Mouse (Mus musculus) cerebellum, adult 2 months (tissue): ENCODE results near the gene Clasp2. TPM values are rescaled to one million over a fixed set of nuclear protein-coding genes. Genes with fewer than 3 reads are reported as not detected.

ENCODE experiments used
- DNase-seq, 2 experiments: peaks; one replicate each; pipeline ENCODE4 v3.0.0; 2021
- H3K27ac ChIP-seq: fragments of 200-500 bp; 2 replicates; pipeline ENCODE4 v1.5.1; 2012; ENCODE audit warnings: low read length, control low read depth, inconsistent platforms; ENCODE audit not compliant: insufficient read depth
- H3K27me3 ChIP-seq: fragments of 200-500 bp; 2 replicates; pipeline ENCODE4 v1.6.1; 2012; ENCODE audit warnings: inconsistent platforms, mild to moderate bottlenecking, low read length, moderate library complexity; ENCODE audit not compliant: control insufficient read depth, insufficient read depth
- H3K4me1 ChIP-seq: fragments of 200-500 bp; 2 replicates; pipeline ENCODE4 v1.6.1; 2011; ENCODE audit warnings: low read length; ENCODE audit not compliant: control insufficient read depth, insufficient read depth
- H3K4me3 ChIP-seq: fragments of 200-500 bp; replicated peaks from 2 replicates; pipeline ENCODE3; 2011; ENCODE audit warnings: mild to moderate bottlenecking, low read depth, low read length, control low read depth; ENCODE audit not compliant: insufficient read depth
- CTCF ChIP-seq: fragments of 200-500 bp; IDR thresholded peaks from 2 replicates; pipeline ENCODE4 v1.5.1; 2011; ENCODE audit warnings: low read depth, mild to moderate bottlenecking, control low read depth, low read length, moderate library complexity, borderline replicate concordance; ENCODE audit not compliant: insufficient read depth
- POLR2A ChIP-seq: fragments of 200-500 bp; IDR thresholded peaks from 2 replicates; pipeline ENCODE4 v1.6.1; 2011; ENCODE audit warnings: low read length, control low read depth, borderline replicate concordance; ENCODE audit not compliant: insufficient read depth
- WGBS: fragments of 180-500 bp; shearing (Covaris S2); methylation state at CpG from one replicate; pipeline ENCODE4 v1.1.7; 2018; 5-methylcytosine and 5-hydroxymethylcytosine counted together
- polyA plus RNA-seq: library from polyadenylated mRNA; depleted of rRNA; stranded (reverse); fragments of >200 nt; gene quantifications from 2 replicates; pipeline ENCODE4 v1.2.3, GENCODE M21; 2012

The Clasp2 gene
- polyA plus RNA-seq, 1 experiment = 145 TPM

DNA sequence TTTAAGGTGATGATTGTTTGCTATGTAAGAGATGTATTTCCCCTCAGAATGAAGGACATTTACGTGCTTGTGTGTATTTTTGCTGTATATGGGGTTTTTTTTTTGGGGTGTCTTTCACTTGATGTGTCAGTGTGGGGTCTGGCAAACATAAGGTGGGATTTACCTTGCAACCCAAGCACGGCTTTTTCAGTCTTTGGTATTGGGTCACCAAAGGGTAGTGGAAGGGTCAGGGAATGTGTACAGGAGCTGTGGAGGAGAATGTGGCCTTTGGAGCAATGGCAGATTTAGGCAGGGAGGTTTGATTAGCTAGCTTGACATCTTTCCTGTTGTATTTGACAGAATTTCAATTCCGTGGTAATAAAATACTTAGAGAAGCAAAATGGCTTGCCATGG lies 52.2 kb downstream of the Clasp2 start:
- H3K4me1 ChIP-seq = peaks cover 3% of the 10 kb centered on the region
- DNase-seq = peak; percentile 45 to 57
- WGBS = under 1% methylated on average over 3 of the region's 3 CpGs
- no peaks in the 10 kb centered on the region for H3K27me3 ChIP-seq
- peak overlapping the region; percentile 85; the same call in 1 of the 2 replicates for H3K27ac ChIP-seq
- no peak for TF ChIP-seq CTCF
- no peak for TF ChIP-seq POLR2A
- H3K4me3 ChIP-seq = peak overlapping the region; percentile 58

DNA sequence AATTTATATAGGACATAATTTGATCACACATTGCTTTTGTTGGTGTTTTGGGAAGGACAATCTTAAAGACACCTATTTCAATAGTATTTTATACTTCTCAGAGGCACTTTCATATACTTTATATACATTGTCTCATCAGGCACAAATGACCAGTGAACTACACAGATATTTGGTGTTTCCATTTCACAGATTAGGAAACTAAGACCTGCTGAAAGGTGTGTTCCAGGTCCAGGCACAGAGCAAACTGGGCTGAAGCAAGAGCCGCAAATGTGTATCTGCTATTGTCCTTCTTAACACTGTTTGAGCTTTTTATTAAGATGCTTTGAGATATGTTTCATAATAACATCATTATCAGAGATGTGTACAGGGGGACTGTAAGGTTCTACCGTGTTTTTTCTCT lies 52.7 kb downstream of the Clasp2 start:
- H3K27ac ChIP-seq = peak overlapping the region; percentile 67; the same call in 1 of the 2 replicates
- no peak for DNase-seq
- TF ChIP-seq POLR2A (no peak), CTCF (no peak)
- peaks cover 3% of the 10 kb centered on the region for H3K4me1 ChIP-seq
- peak overlapping the region; percentile 58 for H3K4me3 ChIP-seq
- no peaks in the 10 kb centered on the region for H3K27me3 ChIP-seq
- WGBS = 4% methylated on average over 2 of the region's 2 CpGs

DNA sequence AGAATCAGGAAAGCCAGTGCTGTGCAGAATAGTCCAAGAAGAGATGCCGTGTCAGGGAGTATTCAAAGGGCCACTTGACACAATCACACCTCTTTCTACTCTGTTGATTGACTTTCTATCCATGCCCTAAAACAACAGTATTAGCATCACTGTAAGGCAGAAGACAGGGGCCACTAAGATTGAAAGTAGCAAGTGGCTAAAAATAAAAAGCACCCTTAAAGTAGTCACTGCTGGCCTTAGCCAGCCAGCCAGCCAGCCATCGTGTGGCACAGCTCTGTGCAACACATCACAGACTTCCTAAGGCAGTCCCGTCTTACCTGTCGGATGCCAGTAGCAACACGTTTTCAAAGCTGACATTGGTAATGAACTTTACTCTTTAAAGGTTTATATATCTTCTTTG lies 55.9 kb downstream of the Clasp2 start:
- H3K27ac ChIP-seq = no peak overlapping the region
- peak overlapping the region; percentile 12 for H3K4me3 ChIP-seq
- no peak for DNase-seq
- H3K4me1 ChIP-seq = peaks cover 12% of the 10 kb centered on the region
- no peaks in the 10 kb centered on the region for H3K27me3 ChIP-seq
- TF ChIP-seq POLR2A (no peak), CTCF (no peak)
- WGBS = 41% methylated on average over 5 of the region's 5 CpGs

DNA sequence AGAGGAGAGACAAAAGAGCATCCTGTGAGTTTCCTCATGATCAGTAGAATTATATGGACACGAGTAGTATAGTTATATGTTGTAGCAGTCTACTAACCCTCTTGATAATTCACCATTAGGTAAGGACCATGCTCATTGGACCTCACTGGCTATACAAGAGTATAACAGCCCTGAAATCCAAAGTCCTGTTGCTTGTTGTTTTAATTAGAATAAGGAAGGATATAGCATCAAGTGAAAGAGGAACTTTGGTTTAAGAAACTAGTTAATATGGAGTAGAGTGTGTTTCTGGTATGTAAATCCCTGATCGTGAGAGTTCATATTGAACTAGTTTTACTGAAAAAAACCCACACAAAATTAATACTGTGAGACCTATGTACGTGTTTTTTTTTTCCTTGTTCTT lies 59.4 kb downstream of the Clasp2 start:
- 83% methylated on average over 3 of the region's 3 CpGs for WGBS
- Histone ChIP-seq H3K4me1 (peaks cover 17% of the 10 kb centered on the region), H3K4me3 (no peak overlapping the region), H3K27ac (no peak overlapping the region), H3K27me3 (no peaks in the 10 kb centered on the region)
- no peak for TF ChIP-seq POLR2A
- no peak for TF ChIP-seq CTCF
- DNase-seq = no peak

DNA sequence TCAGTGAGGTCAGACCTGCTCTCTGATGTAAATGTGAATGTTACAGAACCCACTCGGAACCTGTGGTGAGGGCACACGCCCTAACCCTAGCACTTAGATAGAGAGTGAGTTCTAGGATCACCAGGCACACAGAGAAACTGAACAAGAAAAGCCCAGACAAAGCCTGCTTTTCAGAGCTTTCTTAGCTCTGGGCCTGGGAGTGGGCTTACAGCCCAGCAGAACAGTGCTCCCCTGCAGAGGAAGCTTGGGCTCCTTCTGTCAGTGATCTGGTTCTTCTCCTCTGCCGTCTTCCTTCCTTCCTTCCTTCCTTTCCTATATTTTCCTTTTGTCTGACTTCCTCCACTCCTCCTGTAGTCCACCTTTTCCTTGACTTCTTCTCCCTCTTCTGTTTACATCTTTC lies 61.5 kb downstream of the Clasp2 start:
- peaks cover 14% of the 10 kb centered on the region for H3K4me1 ChIP-seq
- WGBS = 19% methylated on average over 3 of the region's 3 CpGs
- H3K27ac ChIP-seq = peak overlapping the region; percentile 59; the same call in 1 of the 2 replicates
- no peak for DNase-seq
- no peak for TF ChIP-seq CTCF
- no peak for TF ChIP-seq POLR2A
- no peak overlapping the region for H3K4me3 ChIP-seq
- H3K27me3 ChIP-seq = no peaks in the 10 kb centered on the region

DNA sequence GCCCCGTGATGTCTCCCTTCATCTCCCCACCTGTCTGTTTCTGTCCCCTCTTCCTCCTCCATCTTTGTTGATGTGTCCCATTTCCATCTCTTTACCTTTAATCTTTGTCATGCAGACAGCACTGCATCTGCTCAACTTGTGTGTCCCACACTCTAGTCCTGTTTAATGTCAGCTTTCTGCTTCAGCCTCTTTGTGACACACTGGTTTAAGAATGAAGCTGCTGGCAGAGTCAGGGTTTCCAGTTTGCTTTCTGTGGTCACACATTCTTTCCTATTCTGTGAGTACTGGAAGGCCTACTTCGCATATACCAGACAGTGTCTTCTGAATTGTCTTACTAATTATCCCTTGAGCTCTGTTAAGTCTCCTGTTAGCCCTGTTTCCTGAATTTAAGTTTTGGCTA lies 62.5 kb downstream of the Clasp2 start:
- no peak overlapping the region for H3K4me3 ChIP-seq
- no peak for TF ChIP-seq POLR2A
- no peak for TF ChIP-seq CTCF
- no peak overlapping the region for H3K27ac ChIP-seq
- no peak for DNase-seq
- peaks cover 14% of the 10 kb centered on the region for H3K4me1 ChIP-seq
- WGBS = 65% methylated on average over 2 of the region's 2 CpGs
- H3K27me3 ChIP-seq = no peaks in the 10 kb centered on the region

DNA sequence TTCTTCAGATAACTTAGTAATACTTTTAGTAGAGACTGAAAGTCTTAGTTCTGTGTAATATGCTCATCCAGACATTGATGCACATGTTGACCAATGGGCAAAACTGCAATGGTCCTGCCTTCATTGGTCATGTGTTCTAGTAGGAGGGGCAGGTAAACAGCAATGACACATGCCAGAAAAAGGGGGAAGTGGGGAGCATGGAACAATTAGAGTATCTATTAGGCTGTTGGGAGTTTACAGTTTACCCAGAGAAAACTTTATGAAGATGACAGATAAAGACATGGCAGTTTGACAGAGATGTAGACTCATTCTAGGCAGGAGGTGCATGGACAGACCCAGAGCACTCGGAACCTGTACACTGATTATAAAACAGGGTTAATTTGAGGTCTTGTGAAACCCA lies 64.1 kb downstream of the Clasp2 start:
- H3K4me3 ChIP-seq = no peak overlapping the region
- H3K27me3 ChIP-seq = no peaks in the 10 kb centered on the region
- H3K27ac ChIP-seq = no peak overlapping the region
- H3K4me1 ChIP-seq = peaks cover 10% of the 10 kb centered on the region
- TF ChIP-seq CTCF (no peak), POLR2A (no peak)
- 72% methylated on average over 1 of the region's 1 CpGs for WGBS
- DNase-seq = no peak

DNA sequence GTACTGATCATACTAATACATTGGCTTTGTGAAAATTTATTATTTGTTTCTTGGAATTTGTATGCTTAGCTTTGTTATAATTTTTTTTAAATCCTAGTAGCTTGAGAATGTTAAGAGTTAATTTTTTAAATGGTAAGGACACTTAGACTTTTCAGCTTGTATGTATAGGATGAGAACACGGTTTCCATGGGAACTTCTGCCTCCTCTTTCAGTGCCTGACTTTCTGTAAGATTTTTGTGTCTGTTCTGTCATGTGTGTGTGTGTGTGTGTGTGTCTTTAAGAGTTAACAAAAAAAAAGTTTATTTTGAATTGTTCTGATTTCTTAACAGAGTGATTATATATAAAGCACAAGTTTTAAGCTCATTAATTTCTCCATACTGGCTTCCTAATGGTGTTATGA lies 70.1 kb downstream of the Clasp2 start:
- H3K4me3 ChIP-seq = peak overlapping the region; percentile 78
- TF ChIP-seq POLR2A = no peak
- no peak for DNase-seq
- H3K4me1 ChIP-seq = no peaks in the 10 kb centered on the region; the same call in 1 of the 2 replicates
- no peak overlapping the region for H3K27ac ChIP-seq
- H3K27me3 ChIP-seq = no peaks in the 10 kb centered on the region
- 27% methylated on average over 1 of the region's 1 CpGs for WGBS
